Mouse (Mus musculus): ENCODE data around the gene Zfp131.
"Not testable (repeated sequence)": the region's sequence is repeated elsewhere in the genome, so short reads cannot be mapped to it uniquely, and the experiment has no call there.

Zfp131 gene

GRCm38 (mm10) chr13:119790761-119791579 is at the start of gene Zfp131:
Gene Zfp131, minus strand, starts transcription at chr13:119790889.
- peak; percentile 82 for DNase-seq (ENCODE audit: low spot score)

DNA sequence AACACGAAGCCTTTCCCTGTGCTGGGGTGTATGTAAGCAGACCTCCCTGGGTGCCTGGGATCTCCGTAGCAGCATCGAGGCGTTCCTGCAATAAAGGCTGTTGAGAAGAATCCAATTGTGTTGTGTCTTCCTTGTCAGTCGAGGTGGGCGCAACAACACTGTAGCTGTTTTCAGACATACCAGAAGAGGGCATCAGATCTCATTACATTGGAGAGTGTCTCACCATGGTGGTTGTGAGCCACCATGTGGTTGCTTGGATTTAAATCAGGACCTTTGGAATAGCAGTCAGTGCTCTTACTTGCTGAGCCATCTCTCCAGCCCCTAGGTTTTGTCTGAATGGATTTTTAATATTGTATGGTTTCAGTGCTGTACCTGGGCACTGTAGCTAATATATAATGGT is 49.3 kb upstream of the Zfp131 start:
- not testable (repeated sequence) for DNase-seq (ENCODE audit: low spot score)

- not testable (repeated sequence) for DNase-seq (ENCODE audit: low spot score)
These were observed 47.1 kb upstream of the Zfp131 start for GRCm38 (mm10) chr13:119837719-119838337.

DNA sequence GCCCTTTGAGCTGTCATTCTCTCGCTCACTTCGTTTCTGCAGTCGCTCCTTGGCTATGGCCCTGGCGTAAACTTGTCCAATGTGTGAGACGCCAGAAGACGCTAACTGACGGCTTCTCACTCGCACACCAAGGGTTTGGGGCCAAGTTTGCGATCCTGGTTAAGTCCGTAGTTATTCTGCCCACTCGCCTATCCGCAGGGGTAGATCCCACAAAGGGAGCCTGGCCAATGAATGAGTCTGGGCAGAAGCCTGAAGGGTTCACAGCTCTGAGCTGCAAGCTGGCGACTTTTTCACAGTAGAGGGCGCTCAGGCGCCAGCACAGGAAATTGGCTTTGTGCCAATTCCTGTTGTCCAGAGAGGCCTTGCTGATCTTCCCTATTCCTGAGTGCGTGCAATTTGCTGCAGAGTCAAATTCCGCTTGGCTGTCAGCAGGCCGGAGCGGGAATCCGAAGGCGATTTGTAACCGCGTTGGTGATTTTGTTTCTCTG is 45.7 kb upstream of the Zfp131 start:
- not testable (repeated sequence) for DNase-seq (ENCODE audit: low spot score)

- peak; percentile 1 for DNase-seq (ENCODE audit: low spot score)
These were observed 44.8 kb upstream of the Zfp131 start, which contains the start of gene D13Ertd608e for GRCm38 (mm10) chr13:119835320-119836056. Gene D13Ertd608e, plus strand, starts transcription at chr13:119836006.

DNA sequence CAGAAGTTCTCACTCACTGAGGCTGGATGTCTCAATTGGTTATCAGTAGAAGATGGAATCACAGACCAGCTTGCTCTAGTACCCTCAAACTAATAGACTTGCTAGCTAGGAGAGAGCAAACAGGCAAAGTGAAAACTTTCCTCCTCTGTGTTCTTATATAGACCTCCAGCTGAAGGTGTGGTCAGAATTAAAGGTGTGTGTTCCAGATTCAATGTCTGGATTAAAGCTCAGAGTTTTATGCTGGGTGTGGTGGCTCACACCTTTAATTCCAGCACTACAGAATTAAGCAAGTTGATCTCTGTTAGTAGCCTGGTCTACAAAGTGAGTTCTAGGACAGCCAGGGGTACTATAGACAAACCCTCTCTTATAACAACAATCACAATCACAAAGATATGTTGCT is 39.4 kb upstream of the Zfp131 start, which contains the start of gene AF067063:
Gene AF067063 (minus strand): TSS at position 101 of the 400 bp plus-strand sequence.
- not testable (repeated sequence) for DNase-seq (ENCODE audit: low spot score)

DNA sequence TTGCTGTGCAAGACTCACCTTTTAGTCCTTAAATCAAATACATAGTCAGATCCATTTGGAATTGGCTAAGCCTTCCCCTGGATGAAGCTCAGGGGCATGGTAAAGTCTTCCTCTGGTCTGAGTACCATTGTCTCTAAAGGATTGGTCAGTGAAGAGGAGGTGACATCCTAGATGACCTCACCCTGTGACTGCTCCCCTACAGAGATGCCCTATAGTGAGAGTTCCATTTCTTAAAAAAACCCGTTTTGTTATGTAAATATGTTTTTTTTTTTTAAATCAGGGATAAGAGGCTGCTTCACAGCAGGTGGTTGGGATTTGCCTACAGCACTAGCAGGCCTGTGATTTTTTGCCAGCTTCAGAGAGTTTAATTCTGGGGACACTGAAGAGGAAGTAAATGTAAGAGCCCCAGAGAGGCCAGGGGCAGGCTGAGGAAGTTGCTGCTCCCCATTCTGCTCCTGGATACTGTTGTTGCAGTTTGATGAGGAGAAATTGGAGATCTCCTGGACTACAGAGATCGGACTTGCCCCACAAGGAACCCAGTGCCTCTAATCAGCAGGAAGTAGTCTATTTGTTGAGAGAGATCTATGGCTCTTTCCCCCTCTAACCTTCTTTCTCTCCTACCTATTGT is 27.0 kb upstream of the Zfp131 start:
- DNase-seq (ENCODE audit: low spot score), result no peak

GRCm38 (mm10) chr13:119816798-119817197 is 26.1 kb upstream of the Zfp131 start:
- no peak for DNase-seq (ENCODE audit: low spot score)

DNA sequence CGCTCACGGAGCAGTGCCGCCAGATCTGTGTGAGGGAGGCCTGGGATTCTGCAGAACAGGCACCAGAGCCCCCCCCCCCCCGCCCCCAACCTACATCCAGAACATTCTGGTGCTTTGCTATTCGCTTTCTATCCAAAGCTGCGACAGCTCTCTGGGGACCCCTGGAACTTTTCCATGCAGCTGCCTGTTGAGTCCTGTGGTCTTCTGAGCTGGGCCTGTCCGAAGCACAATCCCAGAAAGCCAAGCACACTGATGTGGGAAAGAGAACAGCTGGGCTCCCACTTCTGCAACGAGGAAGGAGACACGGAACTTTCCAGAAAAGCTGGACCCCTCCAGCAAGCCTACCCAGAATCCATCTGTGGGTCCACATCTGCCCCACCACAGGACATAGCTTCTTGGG is 19.3 kb upstream of the Zfp131 start:
- no peak for DNase-seq (ENCODE audit: low spot score)

DNA sequence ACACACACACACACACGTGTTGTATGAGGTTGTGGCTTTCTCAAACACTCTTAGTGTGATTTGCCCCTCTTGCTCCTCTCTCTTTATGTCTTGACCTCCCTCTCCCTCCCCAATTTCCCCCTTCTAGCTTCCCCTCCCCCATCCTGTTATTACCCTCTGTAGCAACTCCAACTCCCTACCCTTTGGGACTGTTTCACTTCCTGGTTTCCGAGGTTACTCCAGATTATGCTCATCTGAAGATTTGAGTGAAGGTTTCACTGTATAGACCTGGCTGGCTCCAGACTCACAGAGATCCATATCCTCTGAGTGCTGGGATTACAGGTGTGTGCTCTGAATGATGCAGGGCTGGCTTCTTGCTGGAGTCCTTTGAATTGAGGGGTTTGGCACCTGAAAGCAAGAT is 18.2 kb upstream of the Zfp131 start:
- no peak for DNase-seq (ENCODE audit: low spot score)

GRCm38 (mm10) chr13:119797656-119798055 is 7.0 kb upstream of the Zfp131 start:
- no peak for DNase-seq (ENCODE audit: low spot score)

DNA sequence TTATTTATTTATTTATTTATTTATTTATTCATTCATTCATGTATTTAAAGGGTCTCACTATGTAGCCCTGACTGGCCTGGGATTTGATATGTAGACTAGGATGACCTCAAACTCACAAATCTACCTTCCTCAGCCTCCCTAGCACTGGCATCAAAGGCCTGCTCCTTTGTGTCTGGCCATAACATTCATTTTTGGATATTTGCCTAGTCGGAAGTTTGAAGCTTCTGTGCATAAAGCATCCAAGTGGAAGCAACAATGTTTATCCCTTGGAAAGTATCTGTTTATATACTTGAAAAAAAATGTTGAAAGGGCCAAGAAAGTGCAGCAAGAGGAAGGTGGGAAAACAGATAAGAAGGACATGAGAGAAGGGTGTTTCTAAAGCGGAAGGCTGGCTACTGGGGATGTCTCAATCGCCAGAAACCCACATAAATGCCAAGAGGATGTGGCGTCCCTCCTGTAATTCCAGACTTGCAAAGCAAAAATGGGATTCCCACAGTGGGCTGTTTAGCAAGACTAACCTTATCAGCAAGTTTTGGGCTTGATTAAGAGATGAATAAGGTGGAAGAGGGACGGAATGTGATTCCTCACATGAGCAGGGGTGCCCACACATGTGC is 2.2 kb upstream of the Zfp131 start:
- no peak for DNase-seq (ENCODE audit: low spot score)

- DNase-seq (ENCODE audit: low spot score), result no peak
These were observed 969 bp upstream of the Zfp131 start for GRCm38 (mm10) chr13:119791580-119792135.

GRCm38 (mm10) chr13:119789851-119790717 is 605 bp downstream of the Zfp131 start:
- peak; percentile 28 for DNase-seq (ENCODE audit: low spot score)

DNA sequence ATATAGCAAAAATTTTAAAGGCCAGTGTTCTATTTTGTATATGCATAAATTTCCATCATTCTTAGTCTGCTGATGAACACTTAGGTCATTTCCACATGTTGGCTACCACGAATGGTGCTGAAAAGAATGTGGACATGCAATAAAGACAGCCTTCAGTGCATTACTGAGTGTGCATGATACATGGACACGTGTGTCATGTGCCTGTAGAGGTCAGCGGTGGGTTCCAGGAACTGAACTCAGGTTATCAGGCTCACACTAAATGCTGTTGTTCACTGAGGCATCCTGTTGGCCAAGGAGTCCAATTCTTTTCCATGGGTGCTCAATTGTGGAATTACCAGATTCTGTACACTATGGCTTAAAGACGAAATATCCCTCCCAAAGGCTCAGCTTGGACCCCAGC is 7.1 kb downstream of the Zfp131 start:
- no peak for DNase-seq (ENCODE audit: low spot score)

DNA sequence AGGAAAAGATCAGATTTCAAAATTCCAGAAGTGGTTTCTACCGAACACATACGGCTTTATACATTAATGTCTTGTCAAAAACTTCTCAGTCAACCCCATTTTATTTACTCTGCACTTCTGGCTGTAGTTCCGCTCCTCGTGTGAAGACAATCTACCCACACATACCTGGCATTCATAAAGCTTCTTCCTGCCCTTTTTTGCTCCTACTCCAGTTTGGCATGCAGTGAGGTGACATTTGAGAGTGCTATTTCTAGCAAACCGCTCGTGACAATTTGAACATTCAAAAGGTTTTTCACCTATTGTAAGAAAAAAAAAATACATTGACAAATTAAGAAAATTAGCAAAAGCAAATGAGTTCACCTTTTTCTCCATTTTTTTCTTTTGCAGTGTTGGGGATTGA is 22.1 kb downstream of the Zfp131 start:
- no peak for DNase-seq (ENCODE audit: low spot score)

DNA sequence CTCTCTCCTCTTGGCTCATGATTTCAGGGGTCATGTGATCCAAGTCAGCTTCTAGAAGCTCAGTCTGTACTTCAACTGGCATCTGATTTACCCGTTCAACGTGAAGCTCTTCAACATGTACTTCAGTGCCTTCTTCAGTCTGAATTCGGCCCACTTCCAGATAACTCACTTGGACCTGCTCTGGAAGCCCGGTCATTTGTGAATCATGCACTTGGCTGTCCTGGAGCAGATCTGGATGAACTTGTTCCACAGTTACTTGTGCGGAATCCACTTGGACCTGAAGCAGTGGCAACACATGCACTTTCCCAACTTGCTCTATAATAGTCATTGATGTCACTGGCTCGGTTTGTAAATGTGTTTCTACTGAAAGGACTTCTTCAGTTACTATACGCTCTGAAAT is 24.2 kb downstream of the Zfp131 start:
- DNase-seq (ENCODE audit: low spot score), result no peak

- DNase-seq (ENCODE audit: low spot score), result no peak
These were observed 33.9 kb downstream of the Zfp131 start for GRCm38 (mm10) chr13:119756831-119757230.

DNA sequence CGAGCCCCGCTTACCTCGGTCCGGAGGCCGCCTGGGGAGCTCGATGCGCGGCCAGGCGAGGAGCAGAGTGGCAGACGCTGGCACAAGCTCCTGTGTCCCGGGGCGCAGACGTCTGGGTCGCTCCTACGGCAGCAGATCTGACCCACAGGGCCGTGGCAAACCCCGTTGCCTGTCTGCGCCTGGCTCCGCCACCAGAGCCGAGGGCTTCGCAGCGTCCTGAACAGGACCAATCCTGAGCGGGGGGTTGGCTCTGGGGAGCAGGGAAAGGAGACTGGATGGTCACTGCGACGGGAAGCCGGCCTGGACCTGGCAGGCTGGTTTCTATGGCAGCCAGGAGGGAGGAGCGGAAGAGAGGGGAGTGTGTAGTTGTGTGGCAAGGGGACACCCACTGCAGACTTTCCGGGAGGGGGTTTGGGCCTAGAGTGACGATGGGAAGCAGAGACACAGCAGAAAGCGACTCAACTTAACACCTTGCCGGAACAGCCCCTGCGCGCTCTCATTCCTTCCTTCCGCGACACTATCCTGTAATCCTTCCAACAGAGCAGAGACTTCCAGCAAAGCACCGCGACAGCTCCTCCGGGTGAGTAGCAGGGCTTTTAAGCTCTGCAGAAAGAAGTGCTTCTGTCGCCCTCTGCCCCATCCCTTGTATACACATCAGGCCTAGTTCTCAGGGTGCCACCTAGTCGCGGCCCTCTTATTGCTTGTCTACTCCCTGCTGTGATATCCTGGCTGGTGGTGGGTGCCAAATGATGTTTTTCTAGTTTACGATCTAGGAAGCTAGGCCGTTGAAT is 34.8 kb downstream of the Zfp131 start, which contains the start of gene Nim1k:
Gene Nim1k (minus strand): TSS at position 202 of the 791 bp plus-strand sequence.
- peak; percentile 6 for DNase-seq (ENCODE audit: low spot score)

All from spleen, adult 12 weeks (tissue).